Comparison of ENCODE assay signal across 29 mouse cellular contexts in genomic region chr7:111606091-111606490, GRCm38 (mm10).
"Had no signal": no experiment of that assay in that cellular context is flagged by ENCODE, and none has a peak within 500 bp of the region (broad histone marks: within the 10 kb centered on the region; RNA-seq: fewer than 3 reads in every experiment).

No protein-coding gene starts in this region.

- H3K36me3 ChIP-seq: limb, embryonic 10.5 days; limb, embryonic 12.5 days; limb, embryonic 13.5 days; limb, embryonic 15.5 days; liver, embryonic 12.5 days; liver, embryonic 13.5 days; liver, embryonic 15.5 days; lung, embryonic 15.5 days; midbrain, embryonic 10.5 days; midbrain, embryonic 12.5 days; midbrain, embryonic 13.5 days; midbrain, embryonic 15.5 days had no signal

- ATAC-seq: liver, embryonic 12.5 days; liver, postnatal 0 days; midbrain, embryonic 13.5 days; midbrain, embryonic 15.5 days; midbrain, embryonic 16.5 days had no signal

- H3K9ac ChIP-seq: limb, embryonic 12.5 days; limb, embryonic 13.5 days; limb, embryonic 15.5 days; liver, embryonic 12.5 days; liver, embryonic 13.5 days; liver, embryonic 14.5 days; liver, embryonic 15.5 days; liver, postnatal 0 days; lung, embryonic 14.5 days; lung, embryonic 15.5 days; midbrain, embryonic 12.5 days; midbrain, embryonic 13.5 days; midbrain, embryonic 15.5 days had no signal

- H3K4me2 ChIP-seq: limb, embryonic 12.5 days; limb, embryonic 13.5 days; limb, embryonic 15.5 days; liver, embryonic 11.5 days; liver, embryonic 12.5 days; liver, embryonic 13.5 days; liver, embryonic 15.5 days; lung, embryonic 14.5 days; lung, embryonic 15.5 days; midbrain, embryonic 11.5 days; midbrain, embryonic 12.5 days; midbrain, embryonic 13.5 days; midbrain, embryonic 15.5 days had no signal

- DNase-seq: left cerebral cortex, postnatal 4 days; liver; liver, embryonic 13.5 days; liver, postnatal 0 days; lung, adult 2 months; lung, embryonic 14.5 days; lung, postnatal 10 days; lung, postnatal 14 days; lung, postnatal 4 days; midbrain, embryonic 14.5 days had no signal

- H3K27me3 ChIP-seq: limb, embryonic 12.5 days; limb, embryonic 13.5 days; limb, embryonic 15.5 days; liver, embryonic 12.5 days; liver, embryonic 13.5 days; liver, embryonic 15.5 days; lung, embryonic 15.5 days; megakaryocyte, embryonic 14.5 days; midbrain, embryonic 12.5 days; midbrain, embryonic 13.5 days; midbrain, embryonic 15.5 days had no signal

- H3K9me3 ChIP-seq: limb, embryonic 10.5 days; limb, embryonic 12.5 days; limb, embryonic 13.5 days; limb, embryonic 15.5 days; liver, embryonic 12.5 days; liver, embryonic 13.5 days; liver, embryonic 15.5 days; lung, embryonic 15.5 days; megakaryocyte, embryonic 14.5 days; midbrain, embryonic 10.5 days; midbrain, embryonic 12.5 days; midbrain, embryonic 13.5 days; midbrain, embryonic 15.5 days had no signal

- H3K27ac ChIP-seq: left cerebral cortex, adult 2 months; limb, embryonic 10.5 days; limb, embryonic 12.5 days; limb, embryonic 13.5 days; limb, embryonic 15.5 days; liver, embryonic 12.5 days; liver, embryonic 13.5 days; liver, embryonic 14.5 days; liver, embryonic 15.5 days; lung, embryonic 15.5 days; macrophage; midbrain, embryonic 10.5 days; midbrain, embryonic 12.5 days; midbrain, embryonic 13.5 days; midbrain, embryonic 15.5 days had no signal

- H3K4me3 ChIP-seq: left cerebral cortex, adult 2 months; limb, embryonic 10.5 days; limb, embryonic 12.5 days; limb, embryonic 13.5 days; limb, embryonic 15.5 days; liver, embryonic 12.5 days; liver, embryonic 13.5 days; liver, embryonic 15.5 days; lung, embryonic 15.5 days; megakaryocyte, embryonic 14.5 days; midbrain, embryonic 10.5 days; midbrain, embryonic 12.5 days; midbrain, embryonic 13.5 days; midbrain, embryonic 15.5 days; myocyte had no signal

- H3K4me1 ChIP-seq: limb, embryonic 12.5 days; limb, embryonic 15.5 days; liver, embryonic 15.5 days; lung, embryonic 15.5 days; midbrain, embryonic 10.5 days; midbrain, embryonic 15.5 days had no signal
